Mouse (Mus musculus): ENCODE results near the gene Oxct2a. TPM values are rescaled to one million over a fixed set of nuclear protein-coding genes. Genes with fewer than 3 reads are reported as not detected.
"Not testable (repeated sequence)": the region's sequence is repeated elsewhere in the genome, so short reads cannot be mapped to it uniquely, and the experiment has no call there.

Oxct2a gene
- total RNA-seq, 2 experiments from 2014 or later: 0.33 TPM; not detected in 1

DNA sequence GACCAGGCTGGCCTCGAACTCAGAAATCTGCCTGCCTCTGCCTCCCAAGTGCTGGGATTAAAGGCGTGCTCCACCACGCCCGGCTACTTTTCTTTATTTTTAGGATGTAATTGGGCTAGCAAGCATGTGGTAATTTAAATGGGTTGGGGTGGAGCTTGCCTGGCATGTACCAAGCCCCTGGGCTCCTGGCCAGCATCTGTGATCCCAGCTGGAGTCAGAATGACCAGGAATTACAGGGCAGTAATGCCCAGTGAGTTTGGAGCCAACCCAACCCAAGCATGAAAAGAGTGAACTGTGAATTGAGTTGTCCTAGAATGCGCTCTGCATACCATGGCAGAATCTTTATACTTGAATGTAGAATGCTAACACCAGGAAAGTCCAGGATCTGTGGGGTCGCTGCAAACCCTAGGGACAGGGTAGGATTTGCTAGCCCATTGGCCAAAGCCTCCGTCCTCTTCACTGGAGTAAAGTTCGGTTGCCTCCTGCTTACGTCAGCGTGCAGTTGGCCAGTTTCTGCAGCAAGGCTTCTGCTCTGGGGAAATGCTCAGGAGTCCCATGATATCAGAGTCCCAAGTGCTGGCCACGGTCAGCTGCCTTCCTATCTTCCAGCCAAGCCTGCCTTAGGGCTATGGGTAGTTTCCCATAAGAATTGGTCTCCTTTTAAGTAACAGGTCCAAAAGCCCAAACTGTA is 24.3 kb downstream of the Oxct2a start:
- peak overlapping the region; percentile 49; the same call in 1 of the 2 replicates for H3K27ac ChIP-seq

DNA sequence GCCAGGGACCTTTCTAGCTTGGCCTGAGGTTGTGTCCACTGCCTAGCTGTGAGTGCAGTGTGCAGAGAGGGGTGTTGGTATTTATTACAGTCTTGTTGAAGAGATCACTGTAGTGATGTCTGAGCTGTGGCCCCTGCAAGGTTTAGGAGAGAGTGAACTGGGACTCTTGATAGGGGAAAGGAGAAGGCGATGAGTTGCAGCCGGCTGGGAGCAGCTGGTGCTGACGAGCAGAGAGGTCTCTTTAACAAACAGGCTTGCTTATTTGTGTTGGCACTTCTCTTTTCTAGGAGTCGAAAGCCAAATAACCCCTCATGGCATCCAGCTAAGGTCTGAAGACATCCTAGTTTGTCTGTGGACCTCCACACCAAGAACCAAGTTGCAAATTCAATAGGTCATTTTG is 25.2 kb downstream of the Oxct2a start:
- TF ChIP-seq CTCF (IDR thresholded peaks at IDR 0.05): no peak
- no peak overlapping the region for H3K27ac ChIP-seq
- intact Hi-C loops (cut with DNase I): no loop called here
- no peak overlapping the region for H3K4me3 ChIP-seq
- DNase-seq: no peak

More for the DNA sequence above, 24.3 kb downstream of the Oxct2a start:
- TF ChIP-seq CTCF (IDR thresholded peaks at IDR 0.05): no peak
- no peak overlapping the region for H3K4me3 ChIP-seq
- DNase-seq: peak; percentile 71
- intact Hi-C loops (cut with DNase I): no loop called here

DNA sequence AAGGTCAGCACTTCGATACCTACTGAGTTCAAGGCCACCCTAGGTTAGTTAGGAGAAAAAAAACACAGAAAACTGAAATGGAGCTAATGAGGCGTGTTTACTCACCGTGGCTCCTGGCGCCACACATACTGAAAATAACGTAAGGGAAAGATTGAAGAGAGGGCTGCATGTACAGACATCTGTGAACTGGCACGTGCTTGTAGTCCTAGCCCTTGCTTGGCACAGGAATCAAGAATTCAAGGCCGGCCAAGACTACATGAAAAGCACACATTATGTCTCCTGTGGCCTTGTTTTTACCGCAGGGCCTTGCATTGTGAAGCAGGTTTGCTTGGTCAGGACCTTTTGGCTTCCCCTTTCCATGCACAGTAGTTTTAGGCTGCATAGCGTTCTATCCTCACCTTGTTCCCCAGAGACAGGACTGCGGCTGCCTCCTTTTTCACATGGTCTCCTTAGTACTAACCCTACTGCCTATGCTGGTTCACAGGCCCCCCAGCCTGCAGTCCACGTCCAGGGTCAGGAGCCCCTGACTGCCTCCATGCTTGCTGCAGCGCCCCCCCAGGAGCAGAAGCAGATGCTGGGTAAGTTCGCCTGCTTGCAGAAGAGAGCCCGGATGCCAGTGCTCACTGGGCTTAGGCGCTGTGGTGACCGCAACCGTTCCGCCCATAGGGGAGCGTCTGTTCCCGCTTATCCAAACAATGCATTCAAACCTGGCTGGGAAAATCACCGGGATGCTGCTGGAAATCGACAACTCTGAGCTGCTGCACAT is 26.1 kb downstream of the Oxct2a start:
- DNase-seq: peak; percentile 16
- peak overlapping the region; percentile 80; the same call in 1 of the 2 replicates for H3K27ac ChIP-seq
- no peak overlapping the region for H3K4me3 ChIP-seq
- no peak for TF ChIP-seq CTCF (IDR thresholded peaks at IDR 0.05)
- intact Hi-C loops (cut with DNase I): no loop called here

DNA sequence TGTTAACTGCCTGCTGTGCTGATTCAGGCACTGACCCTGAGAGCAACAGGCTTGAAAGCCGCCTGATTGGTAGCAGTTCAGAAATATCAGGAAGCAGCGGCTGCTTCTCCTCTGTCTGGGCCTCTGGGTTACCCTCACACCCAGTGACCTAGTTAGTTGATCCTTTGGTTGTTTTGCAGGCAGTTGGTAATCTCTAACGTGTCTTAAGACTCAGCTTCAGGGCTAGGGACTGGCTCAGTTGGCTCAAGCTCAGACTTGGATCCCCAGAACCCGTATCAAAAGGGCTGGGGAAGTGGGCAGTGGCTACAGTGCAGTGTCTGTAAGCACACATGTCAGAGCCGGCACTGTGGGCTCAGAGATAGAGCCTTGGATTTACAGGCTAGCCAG is 27.3 kb downstream of the Oxct2a start:
- H3K4me3 ChIP-seq: no peak overlapping the region; the same call in 1 of the 2 replicates
- no peak for TF ChIP-seq CTCF (IDR thresholded peaks at IDR 0.05)
- peak overlapping the region; percentile 80 for H3K27ac ChIP-seq
- intact Hi-C loops (cut with DNase I): no loop called here
- no peak for DNase-seq

DNA sequence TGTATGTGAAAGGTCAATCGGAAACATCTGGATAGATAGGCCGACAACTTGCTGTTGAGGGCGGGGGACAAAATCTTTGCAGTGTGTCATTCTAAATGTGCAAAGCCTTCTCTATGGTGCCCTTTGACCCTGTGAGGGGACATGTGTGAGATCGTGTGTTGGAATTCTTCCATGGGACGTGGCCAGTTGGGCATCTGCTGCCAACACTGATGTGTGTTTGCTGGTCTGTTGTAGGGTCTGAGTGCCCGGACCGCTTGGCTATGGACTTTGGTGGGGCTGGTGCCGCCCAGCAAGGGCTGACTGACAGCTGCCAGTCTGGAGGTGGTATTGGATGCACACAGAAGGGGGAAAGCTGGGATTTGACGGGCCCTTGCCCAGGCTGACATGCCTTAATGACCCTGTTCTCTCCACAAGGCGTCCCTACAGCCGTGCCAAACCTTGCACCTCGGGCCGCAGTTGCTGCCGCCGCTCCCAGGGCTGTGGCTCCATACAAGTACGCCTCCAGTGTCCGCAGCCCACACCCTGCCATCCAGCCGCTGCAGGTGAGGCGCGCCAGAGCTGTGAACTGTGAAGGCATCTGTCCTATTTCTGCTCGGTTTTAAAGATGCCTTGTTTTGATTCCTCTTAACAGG is 27.8 kb downstream of the Oxct2a start:
- intact Hi-C loops (cut with DNase I): no loop called here
- DNase-seq: peak; percentile 70
- Histone ChIP-seq H3K27ac (peak overlapping the region; percentile 80), H3K4me3 (peak overlapping the region; percentile 29)
- TF ChIP-seq CTCF (IDR thresholded peaks at IDR 0.05): no peak

DNA sequence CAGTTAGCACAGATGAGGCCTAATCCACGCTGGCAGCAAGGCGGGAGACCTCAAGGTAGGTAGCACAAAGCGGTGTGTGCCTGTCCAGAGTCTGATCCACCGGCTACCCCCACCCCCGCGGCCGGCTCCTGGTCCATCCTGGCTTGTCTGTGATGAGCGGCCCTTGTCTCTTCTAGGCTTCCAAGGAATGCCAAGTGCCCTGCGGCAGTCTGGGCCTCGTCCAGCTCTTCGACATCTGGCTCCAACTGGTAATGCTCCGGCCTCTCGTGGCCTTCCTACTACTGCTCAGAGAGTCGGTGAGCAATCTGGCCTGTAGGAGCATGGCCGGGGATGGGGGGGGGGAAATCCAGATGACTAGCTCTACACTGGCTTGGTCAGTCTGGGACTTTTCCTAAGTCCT is 28.4 kb downstream of the Oxct2a start:
- intact Hi-C loops (cut with DNase I); H3K4me3 ChIP-seq: not testable (repeated sequence)
- peak; percentile 27 for DNase-seq
- peak overlapping the region; percentile 80 for H3K27ac ChIP-seq

DNA sequence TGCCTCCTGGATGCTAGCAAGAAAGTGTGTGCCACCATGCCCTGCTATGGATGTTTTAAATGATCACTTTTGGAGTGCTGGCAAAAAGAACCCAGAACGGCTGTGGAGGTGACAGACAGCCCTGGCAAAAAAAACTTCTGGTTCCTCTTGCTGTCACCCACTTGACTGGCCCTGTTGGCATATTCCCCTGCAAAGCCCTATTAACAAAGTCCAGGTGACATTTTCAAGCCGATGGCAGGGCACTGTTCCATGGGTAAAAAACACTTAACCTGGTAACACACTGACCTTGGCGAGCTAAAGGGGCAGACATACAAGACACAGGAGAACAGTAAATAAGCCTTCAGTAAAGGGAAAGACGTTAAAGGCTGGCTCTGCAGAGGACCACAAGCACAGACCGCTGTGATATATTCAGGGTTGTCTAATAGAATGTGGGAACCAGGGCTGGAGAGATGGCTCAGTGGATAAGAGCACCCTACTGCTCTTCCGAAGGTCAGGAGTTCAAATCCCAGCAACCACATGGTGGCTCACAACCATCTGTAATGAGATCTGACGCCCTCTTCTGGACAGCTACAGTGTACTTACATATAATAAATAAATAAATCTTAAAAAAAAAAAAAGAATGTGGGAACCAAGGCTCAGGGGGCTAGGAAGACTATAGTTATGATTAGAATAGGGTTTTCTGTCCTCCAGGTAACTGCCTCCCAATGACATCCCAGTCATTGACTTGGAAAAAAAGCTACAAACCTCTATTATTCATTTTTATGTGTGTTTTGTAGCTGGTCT is 29.6 kb downstream of the Oxct2a start:
- no peak overlapping the region for H3K4me3 ChIP-seq
- intact Hi-C loops (cut with DNase I): no loop called here
- DNase-seq: peak; percentile 13
- H3K27ac ChIP-seq: peak overlapping the region; percentile 53; the same call in 1 of the 2 replicates
- no peak for TF ChIP-seq CTCF (IDR thresholded peaks at IDR 0.05)

DNA sequence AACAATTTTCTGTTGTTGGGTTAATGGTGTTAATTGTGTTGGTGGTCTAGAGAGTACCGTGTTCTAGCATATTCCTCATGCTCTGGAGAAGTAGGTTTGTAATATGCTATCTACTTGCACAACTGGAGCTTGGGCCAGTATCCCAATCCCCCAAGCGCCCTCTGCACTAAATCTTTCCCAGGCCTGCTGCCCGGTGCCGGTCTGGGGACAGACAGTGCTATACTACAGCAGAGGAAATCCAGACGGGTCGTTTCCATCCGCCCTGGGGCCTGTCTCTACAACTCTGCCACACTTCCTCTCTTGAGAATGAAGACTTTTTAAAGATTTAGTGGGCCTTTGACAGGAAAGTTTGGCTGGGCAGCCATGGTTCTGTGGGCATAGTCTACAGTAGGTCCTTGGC is 30.4 kb downstream of the Oxct2a start:
- DNase-seq: peak; percentile 59
- Histone ChIP-seq H3K4me3 (no peak overlapping the region), H3K27ac (peak overlapping the region; percentile 53)
- no peak for TF ChIP-seq CTCF (IDR thresholded peaks at IDR 0.05)
- intact Hi-C loops (cut with DNase I): no loop called here

DNA sequence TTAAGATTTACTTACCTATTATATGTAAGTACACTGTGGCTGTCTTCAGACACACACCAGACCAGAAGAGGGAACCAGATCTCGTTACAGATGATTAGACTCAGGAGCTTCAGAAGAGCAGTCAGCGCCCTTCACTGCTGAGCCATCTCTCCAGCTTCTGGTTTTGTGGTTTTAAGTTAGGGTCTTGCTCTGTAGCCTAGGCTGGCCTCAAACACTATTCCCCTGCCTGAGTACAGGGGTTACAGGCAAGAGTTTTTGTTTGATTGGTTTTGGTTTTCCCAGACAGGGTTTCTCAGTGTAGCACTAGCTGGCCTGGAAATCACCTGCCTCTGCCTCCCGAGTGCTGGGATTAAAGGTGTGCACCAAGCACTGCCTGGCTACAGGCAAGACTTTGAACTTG is 31.0 kb downstream of the Oxct2a start:
- intact Hi-C loops (cut with DNase I): no loop called here
- DNase-seq: no peak
- Histone ChIP-seq H3K4me3 (no peak overlapping the region), H3K27ac (no peak overlapping the region)
- no peak for TF ChIP-seq CTCF (IDR thresholded peaks at IDR 0.05)

DNA sequence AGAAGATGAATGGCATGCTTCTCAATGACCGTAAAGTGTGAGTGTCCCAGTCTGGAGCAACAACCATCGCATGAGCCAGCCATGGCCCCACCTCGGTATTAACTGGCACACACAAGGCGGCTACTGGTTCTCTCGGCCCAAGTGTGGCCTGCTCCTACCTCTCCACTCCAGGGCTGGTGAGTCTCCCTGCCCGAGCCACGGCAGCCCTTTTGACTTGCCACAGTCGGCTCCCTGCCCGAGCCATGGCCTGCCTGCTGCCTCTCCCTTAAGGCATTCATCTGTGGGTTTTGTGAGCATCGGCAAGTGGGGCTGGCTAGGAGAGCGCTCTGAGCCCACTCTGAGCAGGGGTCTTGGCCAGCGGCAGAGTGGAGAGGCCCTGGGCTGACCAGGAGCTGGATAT is 34.4 kb downstream of the Oxct2a start:
- peak; percentile 31 for DNase-seq
- Histone ChIP-seq H3K4me3 (no peak overlapping the region), H3K27ac (no peak overlapping the region)
- TF ChIP-seq CTCF (IDR thresholded peaks at IDR 0.05): no peak
- intact Hi-C loops (cut with DNase I): no loop called here

DNA sequence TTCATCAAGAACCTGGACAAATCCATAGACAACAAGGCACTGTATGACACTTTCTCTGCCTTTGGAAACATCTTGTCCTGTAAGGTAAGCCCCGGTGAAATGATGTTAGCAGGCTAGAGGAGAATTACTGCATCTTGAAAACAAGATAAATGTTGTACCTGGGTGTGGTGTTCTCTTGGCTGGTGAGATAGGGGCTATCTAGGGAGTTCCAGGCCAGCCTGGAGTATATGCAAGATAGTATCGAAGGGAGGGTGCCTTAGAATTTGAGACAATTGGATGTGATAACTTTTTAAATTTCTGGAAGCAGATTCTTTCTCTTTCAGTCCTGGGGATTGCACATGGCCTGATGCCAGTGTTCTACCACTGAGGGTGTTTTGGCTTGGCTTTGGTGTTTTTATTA is 36.6 kb downstream of the Oxct2a start:
- peak overlapping the region; percentile 95 for H3K27ac ChIP-seq
- no peak for DNase-seq
- TF ChIP-seq CTCF (IDR thresholded peaks at IDR 0.05): no peak
- peak overlapping the region; percentile 79 for H3K4me3 ChIP-seq
- intact Hi-C loops (cut with DNase I): no loop called here
